Mouse (Mus musculus) lung, postnatal 0 days (tissue): ENCODE measurements at regions not wholly inside any gene's neighbourhood (a gene's known extent, or its start where the extent isn't known, plus 50 kb on each side); places are given as distances from the start of the nearest gene placed in this dataset.
A peak's percentile ranks its signal among the peaks of the same experiment; 100 is the strongest.

Experiments
- CTCF ChIP-seq: IDR thresholded peaks from 2 replicates; pipeline ENCODE4 v1.5.1; 2016; ENCODE audit warnings: antibody characterized with exemption, mild to moderate bottlenecking
- EP300 ChIP-seq: IDR thresholded peaks from 2 replicates; pipeline ENCODE4 v1.6.1; 2016; ENCODE audit warnings: antibody characterized with exemption, mild to moderate bottlenecking, control low read depth

DNA sequence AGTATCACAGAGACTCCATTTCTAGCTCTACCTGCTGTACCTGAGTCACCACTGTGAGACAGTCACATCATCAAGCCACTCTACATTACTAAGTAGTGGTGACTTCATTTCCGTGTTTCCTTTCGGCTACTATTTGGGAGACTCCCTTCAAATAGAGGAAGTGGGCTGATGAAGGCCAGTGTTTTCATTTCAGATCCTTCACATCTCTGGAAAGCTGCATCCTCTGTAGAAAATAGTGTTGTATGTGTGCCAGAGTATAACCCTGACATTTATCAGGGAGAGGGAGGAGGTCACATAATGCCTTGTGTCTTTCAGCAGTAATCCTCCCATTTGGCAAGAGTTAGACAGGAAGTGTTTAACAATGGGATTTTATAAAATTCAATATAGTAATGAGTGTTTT is 117.7 kb downstream of the Ogfrl1 start:
- TF ChIP-seq CTCF (no peak), EP300 (peak; percentile 91)
